Mouse (Mus musculus): ENCODE measurements at regions not wholly inside any gene's neighbourhood (a gene's known extent, or its start where the extent isn't known, plus 50 kb on each side); places are given as distances from the start of the nearest gene placed in this dataset.
"Not testable (repeated sequence)": the region's sequence is repeated elsewhere in the genome, so short reads cannot be mapped to it uniquely, and the experiment has no call there.

- DNase-seq = no peak
These were observed 77.3 kb upstream of the Cpsf6 start for GRCm38 (mm10) chr10:117456904-117457700.

GRCm38 (mm10) chr10:117456427-117456826 lies 76.6 kb upstream of the Cpsf6 start:
- DNase-seq = no peak

GRCm38 (mm10) chr10:117455595-117456302 lies 75.9 kb upstream of the Cpsf6 start:
- peak; percentile 39 for DNase-seq

- DNase-seq = no peak
These were observed 75.1 kb upstream of the Cpsf6 start for GRCm38 (mm10) chr10:117454711-117455591.

- DNase-seq = no peak
These were observed 74.3 kb upstream of the Cpsf6 start for GRCm38 (mm10) chr10:117454171-117454500.

GRCm38 (mm10) chr10:117453406-117454170 lies 73.8 kb upstream of the Cpsf6 start:
- DNase-seq = no peak

GRCm38 (mm10) chr10:117452190-117452950 lies 72.6 kb upstream of the Cpsf6 start:
- DNase-seq = no peak

GRCm38 (mm10) chr10:117451396-117452185 lies 71.8 kb upstream of the Cpsf6 start:
- no peak for DNase-seq

- DNase-seq = no peak
These were observed 70.8 kb upstream of the Cpsf6 start for GRCm38 (mm10) chr10:117450631-117451030.

GRCm38 (mm10) chr10:117450240-117450569 lies 70.4 kb upstream of the Cpsf6 start:
- no peak for DNase-seq

- no peak for DNase-seq
These were observed 69.8 kb upstream of the Cpsf6 start for GRCm38 (mm10) chr10:117449416-117450239.

- not testable (repeated sequence) for DNase-seq
These were observed 69.0 kb upstream of the Cpsf6 start for GRCm38 (mm10) chr10:117448783-117449182.

GRCm38 (mm10) chr10:117447626-117448025 lies 67.8 kb upstream of the Cpsf6 start:
- no peak for DNase-seq

GRCm38 (mm10) chr10:117447206-117447605 lies 67.4 kb upstream of the Cpsf6 start:
- no peak for DNase-seq

GRCm38 (mm10) chr10:117446776-117447175 lies 67.0 kb upstream of the Cpsf6 start:
- DNase-seq = no peak

- DNase-seq = no peak
These were observed 66.1 kb upstream of the Cpsf6 start for GRCm38 (mm10) chr10:117445801-117446490.

- no peak for DNase-seq
These were observed 65.5 kb upstream of the Cpsf6 start for GRCm38 (mm10) chr10:117445181-117445790.

GRCm38 (mm10) chr10:117444761-117445160 lies 64.9 kb upstream of the Cpsf6 start:
- no peak for DNase-seq
